ENCODE assay signal across 28 mouse cellular contexts in the genomic region with DNA sequence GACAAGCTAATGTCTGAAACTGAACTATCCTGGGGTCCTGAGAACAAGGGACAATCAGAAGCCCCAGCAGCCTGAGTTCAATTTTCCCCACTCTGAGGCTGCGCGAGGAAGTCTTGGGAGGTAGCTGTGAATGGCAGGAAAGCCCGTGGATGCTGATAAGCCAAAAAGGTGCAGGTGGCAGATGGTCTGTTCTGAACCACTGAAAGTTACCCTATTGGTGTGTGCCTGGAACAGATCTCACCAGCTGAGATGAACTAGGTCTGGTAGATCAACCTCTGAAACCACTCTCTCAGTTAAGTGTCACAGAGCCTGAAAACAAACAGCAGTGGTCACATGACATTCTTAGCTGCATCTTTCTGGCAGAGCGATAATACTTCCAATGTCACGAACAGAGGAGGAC. TPM values are rescaled to one million over a fixed set of nuclear protein-coding genes. Genes with fewer than 3 reads are reported as not detected.
DNase-seq lines count a peak whose midpoint lies in the region; ATAC-seq lines count a peak whose summit lies in the region.
"Had no signal": no experiment of that assay in that cellular context is flagged by ENCODE, and none has a peak within 500 bp of the region (broad histone marks: within the 10 kb centered on the region; RNA-seq: fewer than 3 reads in every experiment).

No protein-coding gene starts in this region.

- H3K9me3 ChIP-seq in limb, embryonic 11.5 days (ENCODE audit: control insufficient read depth, low read length), result no peaks in the 10 kb centered on the region
- no peaks in the 10 kb centered on the region for H3K9me3 ChIP-seq in limb, embryonic 10.5 days (replicated peaks)
- H3K9me3 ChIP-seq: forebrain, embryonic 10.5 days; hindbrain, embryonic 10.5 days; hindbrain, embryonic 13.5 days; intestine, embryonic 15.5 days had no signal

- H3K4me2 ChIP-seq in limb, embryonic 11.5 days (ENCODE audit: low read depth, severe bottlenecking), result no peak overlapping the region
- H3K4me2 ChIP-seq: heart, embryonic 11.5 days; hindbrain, embryonic 13.5 days; intestine, embryonic 15.5 days had no signal

- no peaks in the 10 kb centered on the region for H3K27me3 ChIP-seq in limb, embryonic 11.5 days (ENCODE audit: control insufficient read depth, insufficient read depth, low read length)
- H3K27me3 ChIP-seq in limb, embryonic 10.5 days (ENCODE audit: low read depth, poor library complexity, severe bottlenecking), result no peaks in the 10 kb centered on the region
- H3K27me3 ChIP-seq: hindbrain, embryonic 13.5 days; intestine, embryonic 15.5 days had no signal

- WGBS in limb, embryonic 11.5 days, result 88% methylated on average over 5 of the region's 5 CpGs
- WGBS in limb, embryonic 10.5 days, result 90% methylated on average over 5 of the region's 5 CpGs

- no peaks in the 10 kb centered on the region for H3K36me3 ChIP-seq in limb, embryonic 11.5 days (ENCODE audit: control insufficient read depth, insufficient read depth, low read length)
- H3K36me3 ChIP-seq in limb, embryonic 10.5 days, result no peaks in the 10 kb centered on the region
- H3K36me3 ChIP-seq: forebrain, embryonic 10.5 days; hindbrain, embryonic 10.5 days; hindbrain, embryonic 13.5 days; intestine, embryonic 15.5 days had no signal

- no peak overlapping the region for H3K27ac ChIP-seq in limb, embryonic 11.5 days (replicated peaks; ENCODE audit: low read depth, low read length)
- no peak overlapping the region for H3K27ac ChIP-seq in limb, embryonic 10.5 days
- H3K27ac ChIP-seq: forebrain, embryonic 10.5 days; gastrocnemius, adult 2 months; hindbrain, embryonic 10.5 days; hindbrain, embryonic 13.5 days; intestine, embryonic 15.5 days had no signal

- H3K4me1 ChIP-seq in limb, embryonic 11.5 days (ENCODE audit: control insufficient read depth, insufficient read depth, low read length), result no peaks in the 10 kb centered on the region
- H3K4me1 ChIP-seq in limb, embryonic 10.5 days, result no peaks in the 10 kb centered on the region
- H3K4me1 ChIP-seq: intestine, embryonic 15.5 days had no signal

- no peak overlapping the region for H3K9ac ChIP-seq in limb, embryonic 11.5 days (ENCODE audit: low read length)
- H3K9ac ChIP-seq: forebrain, postnatal 0 days; hindbrain, embryonic 13.5 days; intestine, embryonic 15.5 days had no signal

- peak; percentile 76 for ATAC-seq in cerebellum, adult (ENCODE audit: insufficient number of reproducible peaks, low FRiP score, low TSS enrichment)
- ATAC-seq in limb, embryonic 11.5 days (ENCODE audit: insufficient number of reproducible peaks, low FRiP score, low TSS enrichment, low read depth), result no peak
- ATAC-seq: activated CD4-positive, CD25-positive, alpha-beta regulatory T cell, adult 4 months; forebrain, embryonic 14.5 days; forebrain, postnatal 0 days; hindbrain, embryonic 16.5 days; intestine, embryonic 15.5 days had no signal

- H3K4me3 ChIP-seq in limb, embryonic 11.5 days (ENCODE audit: low read depth, low read length), result no peak overlapping the region
- H3K4me3 ChIP-seq in limb, embryonic 10.5 days, result no peak overlapping the region
- H3K4me3 ChIP-seq: forebrain, embryonic 10.5 days; gastrocnemius, adult 2 months; hindbrain, embryonic 10.5 days; hindbrain, embryonic 13.5 days; intestine, embryonic 15.5 days had no signal

- no peak for DNase-seq in cerebellum, adult 11 months
- DNase-seq in limb, embryonic 11.5 days (ENCODE audit: low spot score), result peak; percentile 7
- DNase-seq in limb, embryonic 10.5 days (ENCODE audit: low spot score), result no peak
- peak; percentile 23 for DNase-seq in cerebellum, adult 9-11 months
- no peak for DNase-seq in lung, postnatal 36 days
- DNase-seq: adrenal gland, adult 8-10 months; adrenal gland, postnatal 25 days; forebrain, postnatal 0 days; gastrocnemius, adult 2 months; gastrocnemius, postnatal 14 days; heart, adult 11 months; heart, postnatal 36 days; kidney, adult 11 months had no signal

RNA-seq across cellular contexts. Expression of gene Gm11099, which starts 59.6 kb away (rescaled TPM):
- not detected in 2 replicates for polyA plus RNA-seq in limb, embryonic 11.5 days (2014; fragmentation: Nextera tagmentation; extraction: Ambion mirVana)
- not detected in 2 replicates for polyA plus RNA-seq in limb, embryonic 10.5 days (2016; fragmentation: Nextera tagmentation; extraction: Ambion mirVana)
- polyA plus RNA-seq: activated CD4-positive, CD25-positive, alpha-beta regulatory T cell, adult 4 months; cerebellum, adult 2 months; embryonic facial prominence, embryonic 11.5 days; embryonic facial prominence, embryonic 14.5 days; forebrain, embryonic 10.5 days; forebrain, embryonic 14.5 days; forebrain, postnatal 0 days; frontal cortex, adult 2 months; heart, embryonic 11.5 days; heart, embryonic 14.5 days; heart, postnatal 0 days; hindbrain, embryonic 10.5 days; hindbrain, embryonic 13.5 days; hindbrain, embryonic 16.5 days; intestine, embryonic 15.5 days had no signal

Comparison
In these comparisons a context has a peak if more than half of its experiments do, and no peak if none do; other contexts are left out.
1. DNase-seq: peak in limb, embryonic 11.5 days (single experiment) and cerebellum, adult 9-11 months (single experiment); none in cerebellum, adult 11 months (single experiment), limb, embryonic 10.5 days (single experiment) and lung, postnatal 36 days (single experiment).